Mouse (Mus musculus) embryo, embryonic 10.5 days (tissue): ENCODE results near the gene Soat1.
"Not testable (repeated sequence)": the region's sequence is repeated elsewhere in the genome, so short reads cannot be mapped to it uniquely, and the experiment has no call there.

ENCODE experiments used
- DNase-seq: peaks from one replicate; pipeline ENCODE4 v3.0.0-alpha.2; 2015; ENCODE audit warnings: low spot score

The Soat1 gene

DNA sequence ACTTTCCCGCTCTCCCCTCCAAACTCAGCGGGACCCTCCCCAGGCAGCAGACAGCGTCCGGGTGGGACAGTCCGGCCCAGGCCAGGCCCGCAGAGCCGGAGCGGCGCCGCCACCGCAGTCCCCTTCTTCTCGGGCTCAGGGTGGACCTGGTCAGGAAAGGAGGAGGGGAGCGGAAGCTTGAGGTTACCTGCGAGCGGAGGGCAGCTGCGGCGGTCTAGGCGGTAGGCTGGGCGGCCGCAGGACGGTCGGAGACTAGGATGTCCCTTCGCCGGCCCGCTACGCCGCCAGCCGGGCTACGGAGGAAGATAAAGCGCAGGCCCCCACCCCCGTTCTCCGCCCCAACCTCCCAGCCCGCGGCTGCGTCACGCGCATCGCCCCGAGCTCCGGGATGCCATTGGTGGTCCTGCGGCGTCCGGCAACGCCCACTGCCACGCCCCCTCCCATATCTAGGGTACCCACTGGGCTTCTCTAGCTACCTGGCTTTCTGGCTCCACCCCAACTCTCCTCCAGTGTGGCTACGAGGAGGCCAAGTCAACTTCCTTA lies at the start of gene Soat1:
Gene Soat1 (minus strand): TSS at position 371 of the 543 bp plus-strand sequence.
- peak; percentile 94 for DNase-seq

DNA sequence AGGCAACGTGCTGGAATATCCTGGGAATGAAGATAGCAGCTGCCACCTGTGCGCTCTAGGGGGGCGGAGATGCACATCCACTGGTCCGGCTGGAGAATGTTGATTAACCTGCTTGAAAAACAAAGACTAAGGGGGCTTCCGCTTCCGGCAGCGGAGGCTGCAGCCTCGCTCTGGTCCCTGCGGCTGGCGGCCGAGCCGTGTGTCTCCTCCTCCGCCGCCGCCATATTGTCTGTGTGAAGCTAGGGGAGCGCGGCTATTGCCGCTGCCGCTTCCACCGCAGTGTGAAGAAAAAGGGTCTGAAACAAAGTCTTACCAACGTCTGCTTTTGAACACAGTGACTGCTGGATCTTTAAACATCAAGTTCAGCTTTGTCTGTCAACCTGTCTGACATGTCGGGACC lies 49.7 kb upstream of the Soat1 start, which contains the start of gene Gm10031:
Gene Gm10031 (plus strand): TSS at position 171 of the 400 bp plus-strand sequence.
- not testable (repeated sequence) for DNase-seq

DNA sequence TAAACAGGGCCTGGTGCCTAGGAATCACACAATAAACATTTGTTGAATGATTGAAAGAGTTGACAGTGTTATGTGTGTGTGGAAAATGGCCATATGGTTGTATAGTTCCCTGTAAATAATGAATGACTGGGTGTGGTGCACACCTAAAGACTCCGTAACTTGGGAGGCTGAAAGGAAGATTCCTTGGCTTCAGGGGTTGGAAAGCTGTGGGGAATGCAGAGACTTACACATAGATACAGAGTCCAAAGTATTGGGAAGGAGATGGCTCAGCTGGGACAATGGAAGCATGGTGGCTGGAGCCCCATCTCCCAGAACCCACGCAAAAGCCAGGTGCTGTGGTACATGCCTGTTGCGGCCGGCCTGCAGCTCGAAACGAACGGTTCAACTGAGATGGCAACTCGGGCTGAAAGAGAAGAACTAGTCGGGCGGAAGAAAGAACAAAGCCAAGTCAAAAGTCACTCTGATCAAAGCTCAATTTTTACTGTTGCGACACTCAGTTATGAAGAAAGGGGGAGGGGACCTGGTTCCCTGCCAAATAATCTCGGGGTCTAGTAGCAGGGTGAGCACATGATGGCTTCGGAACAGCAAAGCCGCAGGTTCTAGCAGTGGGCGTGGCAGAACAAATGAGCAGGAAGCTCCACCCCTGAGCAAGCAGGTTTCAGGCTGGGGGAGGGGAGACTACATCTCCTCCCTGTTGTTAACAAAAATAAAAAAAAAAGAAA lies 47.8 kb upstream of the Soat1 start:
- no peak for DNase-seq

DNA sequence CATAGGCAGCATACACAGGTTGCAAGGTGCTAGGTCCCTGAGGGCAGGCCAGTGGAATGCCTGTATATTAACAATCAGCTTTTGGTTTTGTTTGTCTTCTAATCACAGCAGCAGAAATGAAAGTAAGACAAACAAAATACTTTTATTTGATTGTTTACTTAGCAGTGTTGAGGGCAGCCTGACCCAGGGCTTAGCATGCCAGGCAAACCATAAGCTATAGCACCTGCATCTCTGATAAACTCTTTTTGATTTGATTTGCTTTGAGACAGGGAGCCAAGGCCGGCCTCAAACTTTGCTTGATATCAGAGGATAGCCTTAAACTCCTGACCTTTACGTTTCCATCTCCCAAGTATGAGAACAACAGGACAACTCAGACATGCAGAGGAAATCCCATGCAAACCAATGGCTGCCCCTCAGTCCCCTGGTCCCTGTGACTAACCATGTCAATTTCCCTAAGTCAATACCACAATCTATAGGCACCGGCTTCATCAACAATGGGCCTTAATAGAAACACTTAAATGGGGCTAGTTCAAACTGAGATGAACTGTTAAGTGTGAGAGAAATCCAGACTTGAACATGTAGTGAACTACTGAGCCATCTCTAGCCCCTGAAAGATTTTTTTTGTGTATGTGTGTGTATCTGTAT lies 46.1 kb upstream of the Soat1 start:
- no peak for DNase-seq

DNA sequence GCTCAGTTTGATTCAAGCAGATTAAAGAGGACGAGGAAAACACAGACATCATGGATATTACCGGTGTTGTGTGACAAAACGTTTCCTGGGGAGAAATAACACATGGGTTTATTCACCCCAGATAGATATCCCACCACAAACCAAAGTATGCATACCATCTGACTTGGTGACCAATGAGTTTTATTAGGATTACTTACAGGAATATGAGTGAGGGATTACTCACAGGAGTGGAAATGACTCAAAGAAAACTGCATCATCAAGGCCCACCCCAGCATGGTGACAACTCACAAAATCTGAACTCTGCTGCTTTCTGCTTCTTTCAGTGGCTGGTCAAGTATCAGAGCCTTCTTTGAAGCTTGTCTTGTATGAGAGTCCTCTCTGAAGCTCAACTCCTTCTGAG lies 33.6 kb upstream of the Soat1 start:
- DNase-seq: no peak

DNA sequence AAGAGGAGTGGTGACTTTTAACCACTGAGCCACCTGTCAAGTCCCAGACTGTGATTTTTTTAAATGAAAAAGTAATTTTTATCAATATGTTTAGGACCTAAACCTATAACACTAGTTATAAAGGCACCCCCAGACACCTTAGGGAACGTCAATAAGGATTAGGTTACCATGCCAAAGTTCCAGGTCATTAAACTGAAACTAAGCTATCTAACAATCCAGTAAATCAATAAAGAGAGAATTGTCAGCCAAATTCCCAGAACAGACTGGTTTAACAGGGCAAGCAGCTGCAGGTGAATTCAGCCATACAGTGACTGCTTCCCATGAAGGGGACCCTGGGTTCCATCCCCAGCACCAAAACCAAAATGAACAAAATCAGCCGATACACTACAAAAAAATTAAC lies 31.8 kb upstream of the Soat1 start:
- no peak for DNase-seq

DNA sequence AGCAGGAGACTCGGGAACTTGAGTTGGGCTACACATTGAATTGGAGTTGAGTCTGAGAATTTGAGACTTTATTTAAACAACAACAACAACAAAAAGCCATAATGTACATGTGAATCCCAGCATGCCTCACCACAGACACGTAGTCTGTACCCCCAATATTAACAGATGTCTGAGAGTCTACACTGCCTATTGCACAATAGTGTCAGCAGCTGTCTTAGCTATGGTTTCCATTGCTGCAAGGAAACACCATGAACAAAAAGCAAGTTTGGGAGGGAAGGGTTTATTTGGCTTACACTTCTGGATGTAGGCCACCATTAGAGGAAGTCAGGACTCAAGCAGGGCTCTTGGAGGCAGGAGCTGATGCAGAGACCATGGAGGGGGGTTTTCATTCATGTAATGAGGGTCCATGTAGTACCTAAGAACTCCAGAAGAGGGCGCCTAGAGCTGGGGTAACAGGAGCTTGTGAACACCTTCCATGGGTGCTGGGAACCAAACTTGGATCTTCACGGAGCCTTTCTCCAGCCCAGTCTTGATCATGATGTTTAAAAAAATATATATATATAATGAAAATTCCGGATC lies 30.9 kb upstream of the Soat1 start:
- DNase-seq: peak; percentile 18

DNA sequence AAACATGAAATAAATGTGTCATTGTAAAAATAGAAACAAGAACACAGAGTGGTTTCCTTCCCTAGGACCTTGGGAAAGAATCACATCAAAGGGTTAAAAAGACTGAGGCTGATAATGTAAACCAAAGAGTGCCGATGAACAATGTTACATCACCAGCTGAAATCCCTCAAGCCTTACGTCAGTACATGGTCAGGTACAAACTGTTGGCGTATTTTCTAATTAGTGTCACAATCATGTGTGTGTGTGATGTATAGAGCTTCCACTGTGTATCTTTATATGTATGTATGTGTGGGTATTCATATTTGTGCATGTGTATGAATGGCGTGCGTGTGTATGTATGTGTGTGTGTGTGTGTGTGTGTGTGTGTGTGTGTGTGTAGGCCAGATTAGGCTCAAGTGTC lies 22.8 kb upstream of the Soat1 start:
- no peak for DNase-seq

DNA sequence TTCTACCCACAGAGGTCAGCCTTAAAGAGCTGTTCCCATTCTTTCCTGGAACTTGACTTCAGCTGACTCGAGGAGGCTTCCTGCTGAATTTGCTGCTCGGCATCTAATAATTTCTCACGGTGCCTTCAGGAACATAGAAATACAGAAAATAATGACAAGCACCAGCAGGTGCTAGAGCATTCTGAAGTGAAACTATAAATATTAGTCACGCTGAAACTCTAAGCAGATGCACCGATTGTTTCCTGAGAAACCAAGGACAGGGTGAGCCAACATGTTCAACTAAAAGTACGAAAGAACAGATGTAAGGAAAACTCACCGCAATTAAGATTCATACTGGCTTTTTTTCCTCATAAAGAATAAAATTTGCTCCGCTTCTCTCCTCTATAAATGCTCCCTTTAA lies 20.9 kb upstream of the Soat1 start:
- no peak for DNase-seq

DNA sequence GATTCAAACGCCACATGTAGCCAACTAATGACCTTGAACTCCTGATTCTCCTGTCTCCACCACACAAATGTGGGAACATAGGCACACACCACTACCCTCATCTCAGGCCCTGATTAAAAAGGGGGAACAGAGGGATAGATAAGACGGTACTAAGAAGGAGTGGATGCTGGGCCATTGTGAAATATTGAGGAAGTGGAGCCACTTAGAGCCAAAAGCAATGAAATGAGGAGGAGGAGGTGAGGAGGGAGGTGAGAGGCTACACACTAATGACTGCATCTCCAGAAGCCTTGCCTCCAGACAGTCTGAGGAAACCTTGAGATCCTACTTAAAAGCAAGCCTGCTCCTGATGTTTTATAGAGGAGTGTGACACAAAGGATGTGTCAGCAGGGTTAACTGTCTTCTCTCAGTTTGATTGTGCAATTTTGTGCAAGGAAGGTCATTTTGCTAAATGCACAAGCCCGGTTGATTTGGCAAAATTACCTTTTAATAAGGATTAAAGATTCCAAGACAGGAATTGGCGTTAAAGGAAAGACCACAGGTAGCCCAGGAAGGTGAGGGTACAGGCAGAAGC lies 17.2 kb upstream of the Soat1 start:
- no peak for DNase-seq

DNA sequence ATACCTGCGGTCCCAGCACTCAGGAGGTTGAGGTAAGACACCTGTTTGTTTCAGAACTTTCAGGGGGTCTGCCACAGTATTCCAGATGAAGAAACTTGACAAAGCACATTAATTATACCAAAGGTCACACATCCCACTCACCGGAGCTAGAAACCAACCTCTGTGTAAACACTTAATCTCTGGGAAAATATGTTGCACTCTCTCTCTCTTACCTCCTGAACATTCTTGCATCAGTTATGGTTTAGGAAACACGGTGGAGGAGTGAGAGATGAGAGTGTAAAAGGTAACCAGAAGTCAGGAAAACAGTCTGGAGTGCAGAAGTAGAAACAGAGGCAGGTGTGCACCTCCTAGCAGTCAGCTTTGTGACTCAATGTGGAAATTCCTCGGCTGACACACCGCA lies 13.9 kb upstream of the Soat1 start:
- no peak for DNase-seq

DNA sequence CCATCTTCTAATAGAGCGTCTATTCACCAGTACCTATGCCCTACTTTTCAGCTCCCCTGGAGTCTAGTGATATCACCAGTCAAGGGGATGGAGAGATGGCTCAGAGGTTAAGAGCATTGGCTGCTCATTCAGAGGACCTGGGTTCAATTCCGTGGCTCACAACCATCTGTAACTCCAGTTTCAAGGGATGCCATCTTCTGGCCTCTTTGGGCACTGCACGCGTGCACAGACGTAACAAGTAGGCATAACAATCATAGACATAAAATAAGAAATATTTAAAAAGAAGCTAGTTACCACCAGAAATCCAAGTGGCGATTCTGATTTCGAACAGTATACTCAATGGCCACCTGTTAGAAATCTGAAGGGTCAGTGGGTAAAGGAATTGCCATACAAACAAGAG lies 13.4 kb upstream of the Soat1 start:
- no peak for DNase-seq

DNA sequence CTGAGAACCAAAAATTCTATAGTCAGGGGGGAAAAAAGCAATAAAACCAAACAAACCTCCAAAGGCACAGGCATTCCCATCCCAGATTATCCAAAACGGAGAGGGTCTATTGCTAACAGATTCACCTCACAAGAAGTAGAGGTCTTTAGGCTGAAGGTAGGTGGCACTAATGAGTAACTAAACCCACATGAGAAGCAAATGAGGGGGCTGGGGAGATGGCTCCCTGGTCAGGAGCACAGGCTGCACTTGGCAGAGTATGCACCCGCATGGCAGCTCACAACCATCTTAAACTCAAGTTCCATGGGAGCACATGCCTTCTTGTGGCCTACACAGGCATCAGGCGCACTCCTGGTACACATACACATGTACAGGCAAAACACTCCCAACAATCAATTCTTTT lies 7.7 kb upstream of the Soat1 start:
- DNase-seq: no peak

DNA sequence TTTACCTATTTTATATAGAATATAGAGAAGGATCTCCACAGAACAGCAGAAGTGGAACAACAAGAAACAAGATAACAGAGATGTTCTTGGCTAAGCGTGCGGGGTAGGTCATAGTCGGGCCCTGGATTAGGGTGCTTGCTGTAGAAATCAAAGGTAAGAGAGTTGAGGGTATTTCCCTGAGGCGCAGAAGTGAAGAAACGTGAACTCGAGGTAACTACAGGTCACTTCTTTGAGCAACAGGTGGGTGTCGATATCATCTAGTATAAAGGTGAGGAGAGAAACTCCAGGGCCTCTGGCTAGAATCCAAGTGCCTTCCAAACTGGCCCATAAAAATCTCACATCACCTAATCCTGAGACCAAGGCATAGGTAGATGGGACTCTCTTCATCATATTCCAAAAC lies 2.4 kb upstream of the Soat1 start:
- DNase-seq: no peak

DNA sequence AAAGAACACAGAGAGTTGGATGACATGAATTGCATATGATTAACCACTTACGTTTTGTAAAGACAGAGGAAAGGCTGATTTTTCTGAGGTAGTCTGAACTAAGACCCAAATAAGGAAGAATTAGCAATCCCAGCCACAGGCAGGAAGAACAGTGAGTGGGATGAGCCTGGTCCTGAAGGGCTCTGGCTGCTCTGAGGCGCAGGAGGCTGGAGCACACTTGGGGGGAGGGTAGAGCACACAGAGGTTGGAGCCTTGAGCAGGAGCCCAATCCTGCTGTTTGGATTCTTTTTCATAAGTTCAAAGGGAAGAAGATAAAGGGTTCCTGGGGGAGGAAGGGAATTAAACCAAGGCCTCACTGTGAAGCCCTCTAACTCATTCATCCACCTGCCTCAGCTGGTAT lies 1.9 kb upstream of the Soat1 start:
- DNase-seq: no peak

DNA sequence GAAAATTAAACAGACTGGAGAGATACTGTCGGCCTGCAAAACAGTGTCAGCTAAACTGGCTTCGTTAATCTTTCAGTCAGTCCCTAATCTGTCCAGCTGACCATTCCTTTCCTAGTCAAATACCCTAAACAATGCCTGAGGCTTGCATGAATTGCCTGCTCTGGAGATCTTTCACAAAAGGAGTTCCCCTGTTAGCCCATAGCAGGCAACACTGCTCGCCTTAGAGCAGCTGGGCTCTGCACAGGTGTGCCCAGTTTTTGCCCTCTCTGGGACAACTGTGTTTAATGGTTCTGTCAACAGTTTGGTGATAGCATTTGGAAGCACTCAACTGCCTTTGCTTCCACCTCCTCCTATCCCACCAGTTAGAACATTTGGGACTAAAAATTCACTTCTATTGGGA lies 723 bp upstream of the Soat1 start:
- DNase-seq: no peak

DNA sequence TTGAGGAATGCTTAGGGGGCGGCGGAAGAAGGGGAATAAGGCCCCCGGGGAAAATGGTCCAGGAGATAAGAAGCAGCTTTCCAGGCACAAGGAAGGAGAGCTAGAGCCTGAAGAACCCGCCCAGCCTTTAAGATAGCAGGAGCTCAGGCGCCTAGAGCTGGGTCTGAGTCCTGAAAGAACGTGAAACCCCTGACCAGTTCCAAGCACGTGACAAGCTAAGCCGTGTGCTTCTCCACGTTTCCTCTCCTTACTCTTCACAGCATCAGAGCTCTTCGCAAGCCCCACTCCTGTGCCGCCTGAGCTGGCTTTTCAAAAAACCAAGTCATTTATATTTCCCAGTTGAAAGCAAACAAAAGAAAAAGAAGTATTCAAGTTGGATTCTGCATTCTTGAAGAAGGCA lies 1.1 kb downstream of the Soat1 start:
- DNase-seq: peak; percentile 79

DNA sequence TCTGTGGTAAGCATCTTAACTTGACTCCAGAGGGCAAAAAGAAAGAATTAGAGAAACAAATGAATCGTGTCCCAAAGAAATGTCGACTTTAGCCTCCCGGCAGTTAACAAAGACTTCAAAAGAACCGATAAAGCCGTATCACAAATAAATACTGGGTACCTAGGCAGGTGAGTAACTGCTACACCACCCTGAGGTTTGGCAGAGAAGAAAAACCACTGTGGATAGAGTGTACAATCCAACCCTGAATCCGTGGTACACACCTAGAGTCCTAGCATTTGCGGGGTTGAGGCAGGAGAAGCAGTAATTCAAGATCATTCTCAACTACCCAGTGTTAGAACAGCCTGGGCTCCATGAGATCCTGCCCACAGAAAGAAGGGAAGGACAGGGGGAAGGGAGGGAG lies 2.2 kb downstream of the Soat1 start:
- no peak for DNase-seq

DNA sequence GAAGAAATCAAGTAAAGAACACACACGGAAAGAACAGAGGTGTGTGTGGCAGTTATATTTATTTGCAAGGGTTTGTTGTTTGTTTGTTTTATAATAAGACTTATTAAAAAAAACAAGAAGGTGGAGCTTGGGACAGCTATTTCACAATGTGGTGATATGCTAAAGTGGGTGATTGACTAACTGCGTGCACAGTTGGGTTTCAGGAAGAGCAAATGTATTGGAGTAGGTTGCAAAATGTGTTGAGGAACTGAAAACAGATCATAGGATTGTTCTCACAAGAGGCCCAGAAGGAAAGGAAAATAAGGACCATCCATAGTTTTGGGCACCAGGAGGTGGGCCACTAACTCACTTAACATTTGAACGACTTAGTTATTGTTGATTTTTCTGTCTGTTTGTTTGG lies 3.1 kb downstream of the Soat1 start:
- DNase-seq: no peak

DNA sequence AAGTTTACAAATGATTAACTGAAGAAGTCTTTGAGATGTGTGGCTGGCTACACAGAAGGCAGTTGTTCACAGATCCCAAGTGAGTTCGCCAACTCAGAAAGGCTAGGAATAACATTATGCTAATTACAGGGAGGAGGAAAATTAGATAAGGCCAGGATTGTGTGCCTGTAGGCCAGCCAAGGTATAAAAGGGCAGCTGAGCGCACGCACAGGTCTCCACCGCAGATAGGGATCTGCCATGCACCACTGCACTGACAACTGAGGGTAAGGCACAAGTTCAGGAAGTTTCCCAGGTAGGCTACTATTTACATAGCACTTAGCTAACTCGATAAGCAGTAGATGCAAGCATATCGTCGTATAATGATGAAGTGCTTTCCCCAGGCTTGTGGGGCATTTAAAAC lies 3.6 kb downstream of the Soat1 start:
- DNase-seq: no peak

DNA sequence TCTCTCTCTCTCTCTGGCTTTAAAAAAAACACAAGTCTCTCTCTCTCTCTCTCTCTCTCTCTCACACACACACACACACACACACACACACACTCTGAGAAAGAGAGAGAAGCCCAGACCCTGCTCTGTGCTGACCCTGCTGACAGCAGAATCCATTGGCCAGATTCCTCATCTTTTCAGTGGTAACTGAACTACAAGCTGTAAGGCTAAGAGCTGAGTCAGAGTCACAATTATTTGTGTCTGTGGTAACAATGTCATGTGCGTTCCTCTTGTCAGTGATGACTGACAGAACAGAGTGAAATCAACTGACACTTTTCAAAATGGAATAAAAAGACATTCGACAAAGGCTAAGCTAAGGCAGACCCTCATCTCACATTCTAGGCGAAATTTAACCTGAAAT lies 5.6 kb downstream of the Soat1 start:
- DNase-seq: no peak

DNA sequence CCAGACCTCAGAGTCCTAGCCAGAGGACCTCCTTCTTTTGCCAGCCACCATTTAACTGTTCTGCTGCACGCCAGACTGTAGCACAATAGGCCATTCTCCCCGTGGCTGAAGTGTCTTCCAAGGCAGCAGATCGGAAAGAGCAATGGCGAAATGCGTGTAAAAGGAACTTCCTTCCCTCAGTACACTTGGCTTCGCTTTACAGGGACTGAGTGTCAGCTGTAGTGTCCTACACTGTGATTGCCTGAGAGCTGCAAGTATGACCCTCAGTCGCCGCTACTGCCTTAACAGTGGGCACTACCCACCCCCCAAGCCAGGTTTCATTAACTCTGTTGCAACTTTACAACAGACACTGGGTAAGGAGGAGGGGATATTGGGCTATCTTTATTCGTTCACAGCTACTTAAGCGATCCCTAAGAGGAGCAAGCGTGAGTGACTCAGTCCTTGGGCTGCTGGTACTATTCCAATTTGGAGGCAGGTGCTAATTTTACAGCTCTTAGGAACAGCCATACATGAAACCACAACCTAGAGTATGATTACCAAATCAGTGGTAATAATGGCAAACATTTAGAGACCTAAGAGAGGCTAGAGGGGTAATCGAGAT lies 6.4 kb downstream of the Soat1 start:
- no peak for DNase-seq

DNA sequence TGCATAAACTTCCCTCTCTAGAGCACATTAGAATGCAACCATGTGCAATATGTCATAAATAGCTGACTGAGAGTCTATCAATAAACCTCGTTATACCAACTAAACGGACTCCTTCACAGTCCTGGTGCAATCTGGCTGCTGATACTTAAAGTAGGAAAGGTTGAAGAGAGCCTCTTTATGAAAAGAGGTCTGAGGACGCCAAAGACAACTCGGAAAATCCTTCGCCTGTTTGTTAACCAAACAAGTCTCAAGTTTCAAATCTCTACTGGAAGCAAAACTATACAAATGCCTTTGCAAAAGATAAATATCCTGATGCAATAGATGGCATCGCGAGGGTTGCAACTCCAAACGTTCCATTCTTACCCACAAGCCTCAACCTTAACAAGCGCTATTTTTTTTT lies 9.2 kb downstream of the Soat1 start:
- no peak for DNase-seq
